ENCODE assay signal across 10 mouse cellular contexts in genomic region chr9:108462192-108462591, GRCm38 (mm10). TPM values are rescaled to one million over a fixed set of nuclear protein-coding genes. Genes with fewer than 3 reads are reported as not detected.
DNase-seq lines count a peak whose midpoint lies in the region; ATAC-seq and TF ChIP-seq lines count a peak whose summit lies in the region.
"Had no signal": no experiment of that assay in that cellular context is flagged by ENCODE, and none has a peak within 500 bp of the region (broad histone marks: within the 10 kb centered on the region; RNA-seq: fewer than 3 reads in every experiment).

No protein-coding gene starts in this region.

- H3K36me3 ChIP-seq in midbrain, embryonic 11.5 days (ENCODE audit: control insufficient read depth, insufficient read depth, low read length), result peaks cover 23% of the 10 kb centered on the region
- H3K36me3 ChIP-seq in midbrain, postnatal 0 days (ENCODE audit: insufficient read depth, low read length), result peaks cover 19% of the 10 kb centered on the region
- peaks cover 19% of the 10 kb centered on the region; the same call in 1 of the 2 replicates for H3K36me3 ChIP-seq in hindbrain, postnatal 0 days (ENCODE audit: insufficient read depth, low read length)
- peaks cover 39% of the 10 kb centered on the region for H3K36me3 ChIP-seq in lung, embryonic 14.5 days (ENCODE audit: insufficient read depth)

- no peak for ATAC-seq in midbrain, embryonic 11.5 days (ENCODE audit: low FRiP score)
- no peak for ATAC-seq in midbrain, postnatal 0 days (ENCODE audit: low FRiP score)
- ATAC-seq in hindbrain, postnatal 0 days, result no peak
- ATAC-seq in lung, embryonic 14.5 days (ENCODE audit: insufficient read depth), result peak; percentile 68
- ATAC-seq: Patski had no signal

- H3K9ac ChIP-seq in midbrain, embryonic 11.5 days (ENCODE audit: low read length), result no peak overlapping the region
- no peak overlapping the region for H3K9ac ChIP-seq in midbrain, postnatal 0 days (replicated peaks; ENCODE audit: low read length, poor library complexity, severe bottlenecking)
- no peak overlapping the region for H3K9ac ChIP-seq in hindbrain, postnatal 0 days (replicated peaks; ENCODE audit: low read length)
- peak overlapping the region; percentile 22 for H3K9ac ChIP-seq in lung, embryonic 14.5 days

- H3K27ac ChIP-seq in midbrain, embryonic 11.5 days (ENCODE audit: low read depth, low read length), result no peak overlapping the region
- no peak overlapping the region for H3K27ac ChIP-seq in midbrain, postnatal 0 days (ENCODE audit: low read depth, low read length)
- no peak overlapping the region for H3K27ac ChIP-seq in hindbrain, postnatal 0 days
- peak overlapping the region; percentile 97 for H3K27ac ChIP-seq in lung, embryonic 14.5 days (ENCODE audit: low read depth)

- H3K4me2 ChIP-seq in midbrain, embryonic 11.5 days, result no peak overlapping the region
- H3K4me2 ChIP-seq in midbrain, postnatal 0 days (ENCODE audit: low read depth, low read length, poor library complexity, severe bottlenecking), result no peak overlapping the region; the same call in 1 of the 2 replicates
- H3K4me2 ChIP-seq in hindbrain, postnatal 0 days (ENCODE audit: low read depth, low read length), result peak overlapping the region; percentile 95; the same call in 1 of the 2 replicates
- H3K4me2 ChIP-seq in lung, embryonic 14.5 days, result peak overlapping the region; percentile 85

- H3K4me3 ChIP-seq in midbrain, embryonic 11.5 days (ENCODE audit: low read depth, low read length), result no peak overlapping the region
- H3K4me3 ChIP-seq in midbrain, postnatal 0 days (ENCODE audit: low read depth, low read length), result no peak overlapping the region
- H3K4me3 ChIP-seq in hindbrain, postnatal 0 days (ENCODE audit: low read length), result no peak overlapping the region
- H3K4me3 ChIP-seq in lung, embryonic 14.5 days (ENCODE audit: low read depth, low read length), result peak overlapping the region; percentile 87; the same call in 1 of the 2 replicates

- peaks cover 11% of the 10 kb centered on the region for H3K4me1 ChIP-seq in midbrain, embryonic 11.5 days (ENCODE audit: control insufficient read depth, insufficient read depth, low read length)
- peaks cover 6% of the 10 kb centered on the region; the same call in 1 of the 2 replicates for H3K4me1 ChIP-seq in midbrain, postnatal 0 days (ENCODE audit: insufficient read depth, low read length)
- peaks cover 3% of the 10 kb centered on the region for H3K4me1 ChIP-seq in hindbrain, postnatal 0 days (ENCODE audit: insufficient read depth, low read length)
- peaks cover 5% of the 10 kb centered on the region; the same call in 1 of the 2 replicates for H3K4me1 ChIP-seq in lung, embryonic 14.5 days (ENCODE audit: insufficient read depth)

- DNase-seq in midbrain, embryonic 11.5 days (ENCODE audit: low spot score, missing footprints), result peak; percentile 37
- no peak for DNase-seq in midbrain, postnatal 0 days (ENCODE audit: low spot score)
- DNase-seq in hindbrain, postnatal 0 days (ENCODE audit: low spot score), result no peak
- peak; percentile 88 for DNase-seq in lung, embryonic 14.5 days
- peak; percentile 52 for DNase-seq in testis, postnatal 14 days (ENCODE audit: low spot score)
- DNase-seq in gastrocnemius, postnatal 36 days, result no peak
- no peak for DNase-seq in adrenal gland, postnatal 25 days

- 93% methylated on average over 10 of the region's 10 CpGs for WGBS in midbrain, embryonic 11.5 days
- WGBS in midbrain, postnatal 0 days, result 85% methylated on average over 10 of the region's 10 CpGs
- WGBS in hindbrain, postnatal 0 days, result 86% methylated on average over 10 of the region's 10 CpGs
- WGBS in lung, embryonic 14.5 days, result 52% methylated on average over 10 of the region's 10 CpGs

- intact Hi-C loops in gastrocnemius, postnatal 36 days (cut with DNase I), result no loop called here

- TF ChIP-seq CTCF in midbrain, postnatal 0 days (IDR thresholded peaks at IDR 0.05), result no peak
- TF ChIP-seq CTCF in hindbrain, postnatal 0 days (IDR thresholded peaks at IDR 0.05; ENCODE audit: low read depth), result no peak
- no peak for TF ChIP-seq CTCF in lung, embryonic 14.5 days (IDR thresholded peaks at IDR 0.05; ENCODE audit: low read depth)

- H3K9me3 ChIP-seq in midbrain, embryonic 11.5 days (ENCODE audit: control insufficient read depth, low read length), result no peaks in the 10 kb centered on the region
- no peaks in the 10 kb centered on the region for H3K9me3 ChIP-seq in midbrain, postnatal 0 days (ENCODE audit: low read length)
- H3K9me3 ChIP-seq in hindbrain, postnatal 0 days (ENCODE audit: low read length), result no peaks in the 10 kb centered on the region
- H3K9me3 ChIP-seq in lung, embryonic 14.5 days (ENCODE audit: low read depth, low read length), result no peaks in the 10 kb centered on the region

- no peaks in the 10 kb centered on the region for H3K27me3 ChIP-seq in midbrain, embryonic 11.5 days (ENCODE audit: control insufficient read depth, insufficient read depth, low read length)
- no peaks in the 10 kb centered on the region for H3K27me3 ChIP-seq in midbrain, postnatal 0 days (ENCODE audit: insufficient read depth, low read length)
- no peaks in the 10 kb centered on the region for H3K27me3 ChIP-seq in hindbrain, postnatal 0 days (ENCODE audit: insufficient read depth, low read length)
- H3K27me3 ChIP-seq in lung, embryonic 14.5 days (ENCODE audit: insufficient read depth, low read length), result no peaks in the 10 kb centered on the region
- H3K27me3 ChIP-seq: Patski had no signal

RNA-seq across cellular contexts. Expression of gene Klhdc8b, which starts 0.8 kb away (rescaled TPM):
- polyA plus RNA-seq in midbrain, embryonic 11.5 days (2014; fragmentation: Nextera tagmentation; extraction: Ambion mirVana), result 34.4 and 36.2 TPM in 2 replicates
- 82.4 and 86.3 TPM in 2 replicates for total RNA-seq in midbrain, postnatal 0 days (2014; rRNA removed)
- polyA plus RNA-seq in midbrain, postnatal 0 days (2015; fragmentation: Nextera tagmentation; extraction: Ambion mirVana), result 56.1 and 59.2 TPM in 2 replicates
- total RNA-seq in hindbrain, postnatal 0 days (2014; rRNA removed), result 62.6 and 72.8 TPM in 2 replicates
- polyA plus RNA-seq in hindbrain, postnatal 0 days (2015; fragmentation: Nextera tagmentation; extraction: Ambion mirVana), result 44.9 and 46.5 TPM in 2 replicates
- polyA plus RNA-seq in lung, embryonic 14.5 days (2014; fragmentation: Nextera tagmentation; extraction: Ambion mirVana), result 46.4 and 46.7 TPM in 2 replicates
- total RNA-seq in gastrocnemius, postnatal 36 days (2021), result 1 to 10 TPM; 1.7 to 3.1 TPM
- 33.2 and 38.8 TPM in 2 replicates for total RNA-seq in adrenal gland, postnatal 25 days (2021)

RNA-seq across cellular contexts. Expression of gene Ccdc71, which starts 1.9 kb away (rescaled TPM):
- polyA plus RNA-seq in midbrain, embryonic 11.5 days (2014; fragmentation: Nextera tagmentation; extraction: Ambion mirVana), result 48.1 and 48.6 TPM in 2 replicates
- 37.3 and 39.8 TPM in 2 replicates for total RNA-seq in midbrain, postnatal 0 days (2014; rRNA removed)
- 56.8 and 61.2 TPM in 2 replicates for polyA plus RNA-seq in midbrain, postnatal 0 days (2015; fragmentation: Nextera tagmentation; extraction: Ambion mirVana)
- 32.9 and 37.2 TPM in 2 replicates for total RNA-seq in hindbrain, postnatal 0 days (2014; rRNA removed)
- 46.9 and 55.9 TPM in 2 replicates for polyA plus RNA-seq in hindbrain, postnatal 0 days (2015; fragmentation: Nextera tagmentation; extraction: Ambion mirVana)
- polyA plus RNA-seq in lung, embryonic 14.5 days (2014; fragmentation: Nextera tagmentation; extraction: Ambion mirVana), result 46.7 and 46.9 TPM in 2 replicates
- total RNA-seq in gastrocnemius, postnatal 36 days (2021), result 10 to 100 TPM; 13.3 to 20.0 TPM
- 36.9 and 51.4 TPM in 2 replicates for total RNA-seq in adrenal gland, postnatal 25 days (2021)

RNA-seq across cellular contexts. Expression of gene Lamb2, which starts 17.3 kb away (rescaled TPM):
- polyA plus RNA-seq in midbrain, embryonic 11.5 days (2014; fragmentation: Nextera tagmentation; extraction: Ambion mirVana), result 20.1 and 21.4 TPM in 2 replicates
- total RNA-seq in midbrain, postnatal 0 days (2014; rRNA removed), result 56.5 and 169 TPM in 2 replicates
- polyA plus RNA-seq in midbrain, postnatal 0 days (2015; fragmentation: Nextera tagmentation; extraction: Ambion mirVana), result 15.8 and 18.5 TPM in 2 replicates
- total RNA-seq in hindbrain, postnatal 0 days (2014; rRNA removed), result 77.5 and 99.8 TPM in 2 replicates
- 16.0 and 18.6 TPM in 2 replicates for polyA plus RNA-seq in hindbrain, postnatal 0 days (2015; fragmentation: Nextera tagmentation; extraction: Ambion mirVana)
- polyA plus RNA-seq in lung, embryonic 14.5 days (2014; fragmentation: Nextera tagmentation; extraction: Ambion mirVana), result 47.9 and 48.6 TPM in 2 replicates
- total RNA-seq in gastrocnemius, postnatal 36 days (2021), result 100 to 1,000 TPM; 118 to 129 TPM
- total RNA-seq in adrenal gland, postnatal 25 days (2021), result 114 and 134 TPM in 2 replicates

RNA-seq across cellular contexts. Expression of gene BC048562, which starts 25.9 kb away (rescaled TPM):
- not detected in 2 replicates for polyA plus RNA-seq in midbrain, embryonic 11.5 days (2014; fragmentation: Nextera tagmentation; extraction: Ambion mirVana)
- total RNA-seq in midbrain, postnatal 0 days (2014; rRNA removed), result not detected in 2 replicates
- not detected in 2 replicates for polyA plus RNA-seq in midbrain, postnatal 0 days (2015; fragmentation: Nextera tagmentation; extraction: Ambion mirVana)
- total RNA-seq in hindbrain, postnatal 0 days (2014; rRNA removed), result not detected in 2 replicates
- not detected in 2 replicates for polyA plus RNA-seq in hindbrain, postnatal 0 days (2015; fragmentation: Nextera tagmentation; extraction: Ambion mirVana)
- not detected in 2 replicates for polyA plus RNA-seq in lung, embryonic 14.5 days (2014; fragmentation: Nextera tagmentation; extraction: Ambion mirVana)
- total RNA-seq in gastrocnemius, postnatal 36 days (2021), result not detected
- total RNA-seq in adrenal gland, postnatal 25 days (2021), result not detected in 2 replicates
- total RNA-seq: layer of hippocampus, adult 18-20 months had no signal
- polyA plus RNA-seq: Patski; spleen, adult 2 months had no signal

RNA-seq across cellular contexts. Expression of gene Usp19, which starts 28.2 kb away (rescaled TPM):
- polyA plus RNA-seq in midbrain, embryonic 11.5 days (2014; fragmentation: Nextera tagmentation; extraction: Ambion mirVana), result 62.2 and 63.0 TPM in 2 replicates
- 86.5 and 113 TPM in 2 replicates for total RNA-seq in midbrain, postnatal 0 days (2014; rRNA removed)
- 48.2 and 50.7 TPM in 2 replicates for polyA plus RNA-seq in midbrain, postnatal 0 days (2015; fragmentation: Nextera tagmentation; extraction: Ambion mirVana)
- total RNA-seq in hindbrain, postnatal 0 days (2014; rRNA removed), result 87.6 and 104 TPM in 2 replicates
- polyA plus RNA-seq in hindbrain, postnatal 0 days (2015; fragmentation: Nextera tagmentation; extraction: Ambion mirVana), result 51.6 and 52.0 TPM in 2 replicates
- polyA plus RNA-seq in lung, embryonic 14.5 days (2014; fragmentation: Nextera tagmentation; extraction: Ambion mirVana), result 56.9 and 63.3 TPM in 2 replicates
- total RNA-seq in gastrocnemius, postnatal 36 days (2021), result 100 to 1,000 TPM; 105 to 120 TPM
- 292 and 314 TPM in 2 replicates for total RNA-seq in adrenal gland, postnatal 25 days (2021)

Comparison
In these comparisons a context has a peak if more than half of its experiments do, and no peak if none do; other contexts are left out.
1. DNase-seq: peak in midbrain, embryonic 11.5 days (single experiment), lung, embryonic 14.5 days (single experiment) and testis, postnatal 14 days (single experiment); none in midbrain, postnatal 0 days (single experiment), hindbrain, postnatal 0 days (single experiment), gastrocnemius, postnatal 36 days (0 of 2) and adrenal gland, postnatal 25 days (single experiment).
2. H3K4me2 ChIP-seq: peak in hindbrain, postnatal 0 days (single experiment) and lung, embryonic 14.5 days (single experiment); none in midbrain, embryonic 11.5 days (single experiment) and midbrain, postnatal 0 days (single experiment).